Mouse (Mus musculus): ENCODE measurements around the gene Gfpt1.

GRCm38 (mm10) chr6:87044895-87045294, 2.2 kb downstream of the Gfpt1 start:
- no peak for TF ChIP-seq CTCF (conservative IDR thresholded peaks at IDR 0.05; ENCODE audit: low read length)
- no peak for TF ChIP-seq POU5F1 (IDR thresholded peaks at IDR 0.05; ENCODE audit: borderline replicate concordance, low read length)
- no peak for TF ChIP-seq NANOG (IDR thresholded peaks at IDR 0.05; ENCODE audit: borderline replicate concordance, low read length)

Measured in E14TG2a.4 (cell line).